Mouse (Mus musculus): Measurements from ENCODE around the gene Ptgir. TPM values are rescaled to one million over a fixed set of nuclear protein-coding genes. Genes with fewer than 3 reads are reported as not detected.
A peak's percentile ranks its signal among the peaks of the same experiment; 100 is the strongest.
"Not testable (repeated sequence)": the region's sequence is repeated elsewhere in the genome, so short reads cannot be mapped to it uniquely, and the experiment has no call there.

Gene Ptgir
- total and polyA plus RNA-seq, 3 experiments, result 0.98 to 4.8 (median 3.8) TPM

DNA sequence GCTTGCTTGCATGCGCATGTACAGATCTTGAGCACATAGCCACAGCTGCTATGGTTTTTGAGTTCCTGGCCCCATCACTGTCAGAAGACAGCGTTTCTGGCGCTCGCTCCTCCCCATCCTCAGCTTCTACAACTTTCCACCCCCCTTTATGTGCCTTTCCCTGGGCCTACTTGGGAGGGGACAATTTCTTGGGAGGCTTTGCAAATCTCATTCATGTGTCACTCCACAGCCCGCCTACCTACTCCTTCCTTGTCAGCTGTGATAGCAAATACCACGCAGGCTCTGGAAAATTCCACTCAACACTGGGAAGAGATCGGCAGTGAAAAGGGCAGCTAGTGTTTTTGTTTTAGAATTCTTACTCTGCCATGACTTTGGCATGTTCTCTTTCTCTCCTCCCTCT, 34.0 kb downstream of the Ptgir start:
- peak; percentile 75 for DNase-seq

DNA sequence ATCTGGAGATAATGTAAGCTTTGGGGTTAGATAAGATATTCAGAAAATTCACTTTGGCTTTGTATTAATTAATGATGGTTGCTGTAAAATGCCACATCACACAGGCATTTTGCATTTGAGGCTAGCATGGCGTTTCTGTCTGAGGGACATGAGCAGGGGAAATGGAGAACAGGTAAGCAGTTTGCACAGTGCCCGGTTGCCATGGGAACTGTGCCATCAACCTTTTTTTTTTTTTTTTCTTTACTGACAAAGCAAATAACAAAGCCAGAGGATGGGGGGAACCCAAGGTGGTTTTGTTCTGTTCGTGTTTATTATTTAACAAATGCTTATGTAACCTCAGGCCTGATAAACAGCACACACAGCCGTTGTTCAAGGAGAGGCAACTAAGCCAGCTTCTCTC, 36.6 kb downstream of the Ptgir start:
- DNase-seq, result no peak

DNA sequence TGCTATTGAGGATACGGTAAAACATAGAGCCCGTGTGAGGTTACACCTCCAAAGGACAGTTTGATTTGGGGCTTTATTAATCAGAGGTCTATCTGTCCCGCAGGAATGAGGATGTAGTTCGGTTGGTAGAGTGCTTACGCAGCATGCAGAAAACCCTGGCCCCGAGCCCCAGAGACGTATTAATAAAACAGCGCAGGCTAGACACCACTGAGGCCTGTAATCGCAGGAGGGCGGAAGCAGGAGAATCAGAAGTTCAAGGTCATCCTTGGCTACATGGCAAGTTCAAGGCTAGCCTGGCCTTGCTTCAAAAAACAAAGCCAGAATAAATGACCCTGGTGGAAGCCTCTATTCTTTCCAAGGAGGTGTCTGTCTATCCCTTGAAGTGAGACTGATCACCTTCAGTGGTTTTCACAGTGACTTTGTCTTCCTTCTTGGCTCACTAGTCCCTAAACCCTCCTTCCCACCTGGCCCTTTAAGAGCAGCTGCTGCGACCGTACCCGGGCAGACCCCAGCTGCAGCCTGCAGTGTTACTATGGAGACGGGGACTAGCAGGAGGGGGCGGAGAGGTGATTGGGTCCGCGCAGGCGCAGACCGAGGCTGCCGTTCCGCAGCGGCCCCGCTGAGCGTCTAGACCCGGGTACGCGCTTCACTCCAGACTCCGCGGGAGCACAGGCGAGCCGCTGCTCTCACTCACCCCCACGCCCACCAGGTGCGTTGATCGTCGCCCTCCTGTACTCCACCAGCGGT, 37.9 kb downstream of the Ptgir start, which contains the start of gene Pnmal2:
Pnmal2 (plus strand) TSS at position 622 of the 747 bp plus-strand sequence.
- DNase-seq, result peak; percentile 92

DNA sequence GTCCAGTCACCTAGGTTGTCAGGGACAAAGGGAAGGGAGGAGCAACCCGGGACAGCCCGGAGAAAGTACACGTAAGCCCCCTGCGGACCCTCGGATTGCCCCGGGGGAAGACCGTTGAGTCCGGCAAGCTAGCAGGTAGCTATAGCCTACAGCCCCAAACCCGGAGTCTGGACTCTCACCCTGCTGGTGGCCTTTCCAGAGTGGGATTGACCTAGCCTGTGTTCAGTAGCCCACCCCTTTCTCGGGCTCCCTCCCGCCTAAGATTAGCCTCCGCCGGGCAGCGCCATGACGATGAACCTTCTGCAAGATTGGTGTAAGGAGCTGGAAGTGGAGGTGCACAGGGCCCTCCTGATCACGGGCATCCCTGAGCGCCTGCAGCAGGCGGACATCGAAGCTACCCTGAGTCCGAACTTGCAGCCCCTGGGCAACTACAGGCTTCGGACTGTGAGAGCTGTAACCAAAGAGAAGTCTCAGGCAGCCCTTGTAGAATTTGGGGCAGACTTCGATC, 38.6 kb downstream of the Ptgir start:
- no peak for DNase-seq

DNA sequence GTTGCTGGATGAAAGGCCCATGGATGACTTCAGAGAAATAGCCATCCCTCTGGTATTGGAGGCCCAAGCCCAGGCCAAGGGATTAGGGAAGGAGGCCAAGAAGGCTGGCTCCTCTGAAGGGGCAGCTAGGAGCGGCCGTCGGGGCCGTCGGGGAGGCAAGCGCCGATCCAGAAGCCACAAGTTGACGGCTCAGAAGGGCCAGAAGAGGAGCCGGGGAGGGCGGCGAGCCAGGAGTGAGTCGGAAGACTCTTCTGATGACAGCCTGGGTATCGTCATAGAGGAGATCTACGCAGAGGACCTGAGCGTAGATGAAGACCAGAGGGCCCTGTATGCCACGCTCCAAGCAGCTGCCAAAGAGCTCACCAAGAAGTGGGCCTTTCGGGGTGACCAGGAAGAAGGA, 39.1 kb downstream of the Ptgir start:
- DNase-seq, result peak; percentile 9

DNA sequence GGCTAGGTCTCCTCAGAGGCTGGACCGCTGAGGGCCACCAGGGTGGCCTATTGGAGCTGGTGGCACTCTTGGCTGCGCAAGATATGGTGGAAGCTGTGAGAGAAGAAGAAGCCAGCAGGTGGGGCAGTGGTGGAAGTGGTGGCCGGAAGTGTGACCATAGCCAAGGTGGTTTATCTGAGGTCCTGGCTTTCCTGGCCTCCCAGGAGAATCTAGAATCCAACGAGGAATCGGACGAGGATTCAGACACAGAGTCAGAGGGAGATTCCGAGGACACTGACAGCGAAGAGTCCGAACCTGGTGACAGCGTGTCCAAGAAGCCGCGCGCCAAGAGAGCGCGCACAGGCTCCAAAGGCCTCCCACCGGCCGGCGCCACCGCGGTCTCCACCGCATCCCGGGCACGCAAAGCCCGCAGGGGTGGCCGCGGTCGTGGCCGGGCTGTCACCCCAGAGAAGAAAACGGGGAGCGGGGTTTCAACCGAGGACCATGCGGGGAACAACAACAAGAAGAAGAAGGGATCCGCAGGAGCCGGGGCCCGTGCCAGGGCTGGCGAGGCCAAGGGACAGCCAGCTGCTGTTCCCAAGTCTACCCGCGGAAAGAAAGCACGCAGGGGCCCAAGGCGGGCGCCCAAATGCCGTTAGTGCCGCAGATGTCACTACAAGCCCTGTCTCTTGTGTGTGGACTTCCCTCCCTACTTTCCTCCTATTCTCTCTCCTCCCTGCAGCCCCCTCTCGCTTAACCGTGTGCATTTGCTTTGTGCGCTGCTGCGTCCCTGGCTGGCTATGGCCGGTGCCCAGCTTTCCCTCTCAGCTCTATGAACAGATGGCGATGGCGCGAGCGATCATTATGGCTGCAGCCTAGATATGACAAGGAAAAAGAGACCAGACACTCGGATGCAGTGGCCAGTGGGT, 40.4 kb downstream of the Ptgir start:
- DNase-seq, result peak; percentile 25

DNA sequence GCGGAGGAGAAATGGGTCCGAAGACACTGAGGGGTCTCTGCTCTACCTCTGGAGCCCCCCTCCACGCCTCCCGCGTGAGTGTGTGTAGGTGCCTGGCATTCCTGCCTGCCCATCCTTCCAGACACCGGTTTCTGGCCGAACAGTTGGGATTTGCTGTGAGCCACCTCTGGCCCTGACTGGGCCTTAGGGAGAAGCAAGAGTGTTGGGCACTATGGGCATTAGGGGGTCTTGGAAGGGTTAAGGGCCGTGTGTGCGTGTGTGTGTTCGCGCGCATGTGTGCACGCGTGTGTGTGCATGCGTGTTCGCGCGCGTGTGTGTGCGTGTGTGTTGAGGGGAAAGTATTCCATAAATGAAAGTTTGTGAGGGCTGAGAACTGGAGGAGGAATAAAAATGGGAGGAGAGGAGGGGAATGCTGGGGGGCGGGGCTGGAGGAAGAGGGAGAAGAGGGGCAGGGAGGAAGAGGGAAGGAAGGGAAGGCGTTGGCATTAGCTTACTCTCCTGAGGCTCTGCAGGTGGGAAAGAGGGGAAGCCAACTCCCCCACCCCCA, 41.1 kb downstream of the Ptgir start:
- no peak for DNase-seq

DNA sequence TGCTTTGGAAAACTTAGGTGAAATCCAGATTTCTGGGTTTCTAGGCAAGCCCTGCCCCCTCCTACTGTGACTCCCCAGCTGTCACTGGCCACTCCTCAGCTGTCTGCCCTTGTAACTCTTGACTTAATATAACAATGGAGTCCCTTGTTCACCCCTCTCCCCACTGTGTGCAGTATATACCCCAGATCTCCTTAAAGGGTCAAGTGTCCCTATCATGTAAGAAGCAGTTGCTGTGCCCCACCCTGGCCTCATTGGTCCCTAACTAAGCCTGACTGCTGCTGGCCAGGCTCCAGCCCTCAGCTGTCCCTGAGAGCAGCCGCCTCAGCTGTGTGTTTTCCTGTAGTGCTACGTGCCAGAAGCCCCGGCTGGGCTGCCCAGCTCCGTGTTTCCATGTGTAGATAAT, 41.7 kb downstream of the Ptgir start:
- DNase-seq, result peak; percentile 56

DNA sequence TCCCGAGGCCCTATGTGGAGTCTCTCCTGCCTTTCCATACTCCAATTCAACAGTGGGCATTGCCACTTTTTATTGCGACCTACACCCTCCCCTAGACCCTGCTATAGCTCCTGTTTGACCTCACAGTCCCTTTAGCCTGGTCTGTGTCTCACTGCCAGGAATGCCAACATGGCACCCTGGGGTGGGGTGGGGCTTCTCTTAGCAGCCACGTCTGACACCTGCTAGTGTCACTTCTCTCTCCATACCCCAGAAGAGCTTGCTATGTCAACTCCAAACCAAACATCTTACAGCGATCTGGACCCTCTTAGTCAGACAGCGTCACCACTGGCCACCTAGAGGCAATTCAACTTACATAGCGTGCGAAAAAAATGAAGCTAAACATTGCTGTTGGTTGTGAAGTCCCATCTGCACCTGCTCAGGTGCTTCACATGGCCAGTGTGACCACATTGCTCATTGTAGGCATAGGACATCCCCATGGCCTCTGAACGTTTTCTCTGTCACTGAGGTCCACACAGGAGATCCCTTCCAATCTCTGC, 42.7 kb downstream of the Ptgir start:
- no peak for DNase-seq

DNA sequence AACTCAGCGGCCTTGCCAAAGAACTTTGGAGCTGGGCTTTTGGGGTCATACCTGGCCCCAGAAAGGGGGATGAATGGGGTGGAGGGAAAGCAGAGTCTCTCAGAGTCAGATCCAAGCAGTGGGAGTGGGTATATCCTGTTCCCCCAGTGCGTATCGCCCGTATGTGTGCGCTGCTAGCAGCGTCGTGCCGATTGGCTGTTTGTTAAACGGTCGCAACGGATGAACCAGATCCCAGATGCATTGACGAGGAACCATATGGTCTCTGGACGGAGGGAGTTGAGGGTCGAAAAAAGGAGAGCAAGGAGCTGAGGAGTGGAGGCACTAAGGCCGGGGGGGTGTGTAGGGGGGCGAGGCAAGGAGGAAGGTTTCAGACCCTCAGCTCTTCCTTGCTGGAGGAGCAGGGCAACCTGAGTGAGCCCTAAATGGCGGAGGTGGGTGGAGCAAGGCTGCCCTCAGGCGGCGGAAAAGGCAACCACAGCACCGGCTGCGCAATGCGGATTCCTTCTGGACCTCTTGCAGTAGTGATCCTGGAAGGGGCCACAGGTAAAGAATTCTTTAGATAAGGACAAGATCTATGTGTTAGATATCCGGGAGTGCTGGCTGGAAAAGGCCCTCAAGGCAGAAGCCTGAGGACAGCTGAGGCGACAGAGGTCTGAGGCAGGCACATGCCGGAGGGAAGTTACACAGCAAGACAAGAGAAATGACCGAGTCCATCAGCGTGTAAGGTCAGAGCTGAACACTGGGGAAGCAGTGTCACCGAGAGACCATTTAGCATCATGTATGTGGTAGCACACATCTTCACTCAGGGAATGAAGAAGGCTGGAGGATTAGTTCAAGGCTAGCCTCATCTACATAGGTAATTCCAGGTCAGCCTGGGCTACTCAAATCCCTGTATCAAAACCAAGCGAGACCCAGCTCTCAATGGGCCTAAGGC, 43.9 kb downstream of the Ptgir start:
- DNase-seq, result peak; percentile 84

DNA sequence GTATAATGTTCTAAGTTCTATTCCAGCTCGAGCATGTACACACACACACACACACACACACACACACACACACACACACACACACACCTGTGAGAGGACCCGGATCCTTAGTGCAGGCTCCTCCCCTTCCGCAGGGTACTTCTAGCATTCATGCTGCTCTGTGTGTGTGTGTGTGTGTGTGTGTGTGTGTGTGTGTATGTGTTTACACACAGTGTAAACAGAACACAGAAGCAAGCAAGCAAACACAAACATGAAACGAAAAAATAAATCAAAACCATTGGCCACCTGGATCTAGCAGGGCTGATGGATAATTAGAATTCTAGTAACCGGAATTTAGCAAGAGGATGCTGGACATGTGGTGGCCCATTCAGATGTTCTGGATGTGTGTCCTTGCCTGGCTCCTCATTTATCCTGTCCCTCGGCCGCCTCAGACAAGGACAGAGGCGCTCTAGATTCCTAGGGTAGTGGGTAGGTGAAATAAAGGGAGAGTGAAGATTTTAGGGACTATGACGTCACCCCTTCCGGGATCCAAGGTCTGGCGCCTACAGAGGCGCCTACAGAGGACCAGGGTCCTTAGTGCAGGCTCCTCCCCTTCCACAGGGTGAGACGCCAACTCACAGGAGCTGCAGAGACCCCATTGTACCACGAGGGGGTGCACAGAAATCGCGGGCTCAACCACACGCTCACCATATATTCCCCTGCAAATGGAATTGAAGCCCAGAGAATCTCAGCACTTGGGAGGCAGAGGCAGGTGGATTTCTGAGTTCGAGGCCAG, 44.8 kb downstream of the Ptgir start:
- DNase-seq, result peak; percentile 86

DNA sequence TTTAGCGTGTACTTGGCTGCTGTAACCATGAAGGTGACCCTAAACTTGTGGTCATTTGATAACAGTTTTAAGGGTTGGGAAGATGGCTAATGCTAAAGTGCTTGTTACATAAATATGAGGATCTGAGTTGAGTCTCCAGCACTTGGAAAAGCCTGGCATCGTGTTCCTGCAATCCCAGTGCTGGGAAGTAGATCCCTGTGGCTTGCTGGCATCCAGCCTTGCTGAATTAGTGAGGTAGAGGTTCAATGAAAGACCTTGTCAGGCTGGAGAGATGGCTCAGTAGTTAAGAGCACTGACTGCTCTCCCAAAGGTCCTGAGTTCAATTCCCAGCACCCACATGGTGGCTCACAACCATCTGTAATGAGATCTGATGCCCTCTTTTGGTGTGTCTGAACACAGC, 47.5 kb downstream of the Ptgir start:
- not testable (repeated sequence) for DNase-seq

DNA sequence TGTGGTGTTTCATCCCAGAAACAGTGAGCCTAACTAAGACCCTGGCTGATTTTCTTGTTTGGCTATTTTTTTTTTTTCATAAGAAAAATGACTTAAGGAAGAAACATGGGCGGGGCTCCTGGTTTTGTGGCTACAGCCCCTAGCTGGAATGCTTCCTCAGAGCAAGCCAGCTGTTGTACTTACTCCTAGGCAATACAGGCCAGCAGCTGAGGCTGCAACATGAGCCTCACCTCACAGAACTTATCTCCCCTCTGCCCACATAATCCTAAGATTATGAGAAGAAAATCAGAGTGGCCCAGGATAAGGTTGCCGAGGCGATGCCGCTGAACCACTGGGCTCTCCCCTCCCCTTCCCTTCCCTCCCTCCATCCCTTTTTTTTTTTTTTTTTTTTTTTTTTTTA, 49.4 kb downstream of the Ptgir start:
- DNase-seq, result no peak

DNA sequence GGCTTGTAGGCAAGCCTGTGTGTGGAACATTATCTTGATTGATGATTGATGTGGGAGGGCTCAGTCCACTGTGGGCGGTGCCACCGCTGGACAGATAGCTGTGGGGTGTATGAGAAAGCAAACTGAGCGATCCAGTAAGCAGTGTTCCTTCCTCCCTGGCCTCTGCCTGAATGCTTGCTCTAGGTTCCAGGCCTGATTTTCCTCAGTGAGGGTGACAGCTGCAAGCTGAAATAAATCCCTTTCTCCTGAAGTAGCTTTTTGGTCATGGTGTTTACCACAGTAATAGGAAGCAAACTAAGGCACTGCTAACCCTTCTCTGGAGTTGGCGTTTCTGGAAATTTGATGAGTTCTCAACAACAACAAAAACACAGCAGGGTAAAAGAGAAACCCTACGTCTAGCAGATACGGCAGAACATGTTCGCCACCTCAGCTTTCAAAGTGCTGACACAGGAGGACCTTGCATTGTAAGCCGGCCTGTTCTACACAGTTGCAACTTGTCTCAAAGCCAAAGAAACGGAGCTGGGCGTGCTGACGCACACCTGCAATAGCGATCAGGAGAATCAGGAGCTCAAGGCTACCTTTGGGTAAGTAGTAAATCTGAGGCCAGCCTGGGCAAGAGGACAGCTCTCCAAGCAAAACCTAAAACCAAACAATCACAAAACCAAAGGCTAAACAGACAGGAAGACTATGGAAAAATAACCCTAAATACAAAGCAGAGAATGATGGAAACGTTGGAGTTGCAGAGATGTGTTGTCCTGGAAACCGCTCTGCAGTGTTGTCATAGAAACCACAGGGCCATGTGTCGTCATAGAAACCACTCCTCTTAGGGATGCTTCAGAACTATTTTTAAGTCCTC, 50.3 kb downstream of the Ptgir start:
- no peak for DNase-seq

DNA sequence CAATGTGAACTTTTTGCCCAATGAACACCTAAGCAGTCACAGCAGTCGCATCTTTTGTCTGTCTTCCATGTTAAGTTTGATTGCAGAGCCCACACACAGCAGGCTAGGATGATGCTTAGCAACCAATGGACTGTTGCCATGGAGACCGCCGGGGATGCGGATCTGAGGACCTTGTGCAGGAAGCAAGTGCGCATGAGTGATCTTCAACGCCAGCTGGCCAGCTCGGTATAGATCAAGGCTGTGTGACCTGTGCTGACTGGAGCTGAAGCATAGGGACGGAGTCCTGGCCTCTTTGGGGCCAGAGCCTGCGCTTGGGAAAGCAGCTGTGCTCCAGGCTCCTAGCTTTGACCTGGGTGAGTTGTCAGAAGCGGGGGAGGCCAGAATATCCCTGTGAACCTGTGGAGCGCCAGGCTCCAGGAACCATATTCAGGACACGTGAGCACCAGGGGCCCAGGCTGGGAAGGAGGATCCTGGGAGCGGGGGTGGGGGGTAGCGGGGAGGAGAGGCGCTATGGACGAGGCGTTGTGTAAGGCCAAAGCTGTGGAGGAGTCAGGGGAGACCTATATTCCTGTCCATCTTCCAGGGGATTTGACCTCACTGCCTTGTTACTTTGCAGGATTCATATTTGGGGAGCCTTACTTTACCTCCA, 53.4 kb downstream of the Ptgir start, which contains the start of gene Pnmal1:
Pnmal1 (plus strand) TSS at position 141 of the 649 bp plus-strand sequence.
- DNase-seq, result peak; percentile 83

All from adrenal gland, adult 2 months (tissue).